Mouse (Mus musculus): ENCODE data around the gene Gm1043.

The Gm1043 gene

GRCm38 (mm10) chr5:37243169-37243886 is 158.2 kb downstream of the Gm1043 start:
- in situ Hi-C loops (cut with MboI): no loop called here

DNA sequence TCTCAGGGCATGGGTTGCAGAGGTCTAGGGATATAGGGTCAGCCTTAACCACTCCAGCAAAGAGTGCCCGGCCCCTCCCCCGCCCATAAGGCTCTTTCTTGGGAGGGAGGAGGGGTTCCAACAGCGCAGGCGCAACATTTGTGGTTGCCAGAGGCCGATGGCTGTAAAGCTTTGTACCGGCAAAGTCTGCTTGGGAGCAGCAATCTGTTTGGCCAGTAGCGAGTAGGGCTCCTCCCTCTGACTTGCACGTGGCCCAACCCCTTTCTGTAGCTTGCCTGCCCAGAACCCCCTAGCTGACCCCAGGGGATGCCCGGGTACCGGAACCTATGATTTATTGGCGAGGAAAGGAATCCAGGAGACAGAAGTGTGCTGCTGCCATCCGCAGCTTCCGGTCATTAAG is 159.0 kb downstream of the Gm1043 start:
- in situ Hi-C loops (cut with MboI): no loop called here

DNA sequence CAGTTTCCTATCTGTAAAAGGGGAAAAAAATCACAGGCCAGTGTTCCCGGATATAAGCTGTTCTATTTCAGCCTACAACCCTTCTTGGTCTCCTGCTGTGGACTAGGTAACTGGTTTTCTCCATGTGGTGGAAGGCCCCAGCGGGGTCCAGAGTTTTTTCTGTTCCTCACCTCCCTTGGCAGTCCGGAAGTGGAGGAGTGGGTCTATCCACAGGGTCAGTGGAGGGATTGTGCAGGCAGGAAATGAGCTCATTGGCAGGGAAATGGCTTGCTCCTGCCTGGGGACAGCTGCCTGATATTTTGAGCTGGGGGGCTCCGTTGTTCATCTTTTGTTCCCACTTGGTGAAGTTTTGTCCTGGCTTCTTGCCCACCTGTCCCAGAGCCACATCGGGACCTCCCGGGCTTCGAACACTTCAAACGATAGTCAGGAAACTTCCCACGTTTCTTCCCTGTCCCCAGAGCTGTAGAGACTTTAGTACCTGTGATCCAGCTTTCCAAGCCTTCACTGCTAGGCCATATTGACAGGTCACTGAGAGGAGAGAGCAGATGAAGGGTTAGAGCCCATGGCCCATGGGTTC is 159.6 kb downstream of the Gm1043 start:
- in situ Hi-C loops (cut with MboI): no loop called here

- in situ Hi-C loops (cut with MboI): no loop called here
Observed at GRCm38 (mm10) chr5:37245651-37246050, 160.5 kb downstream of the Gm1043 start.

- in situ Hi-C loops (cut with MboI): no loop called here
Observed at GRCm38 (mm10) chr5:37246138-37246910, 161.2 kb downstream of the Gm1043 start.

- in situ Hi-C loops (cut with MboI): no loop called here
Observed at GRCm38 (mm10) chr5:37247456-37247855, 162.3 kb downstream of the Gm1043 start.

- in situ Hi-C loops (cut with MboI): no loop called here
Observed at GRCm38 (mm10) chr5:37248870-37249269, 163.7 kb downstream of the Gm1043 start.

DNA sequence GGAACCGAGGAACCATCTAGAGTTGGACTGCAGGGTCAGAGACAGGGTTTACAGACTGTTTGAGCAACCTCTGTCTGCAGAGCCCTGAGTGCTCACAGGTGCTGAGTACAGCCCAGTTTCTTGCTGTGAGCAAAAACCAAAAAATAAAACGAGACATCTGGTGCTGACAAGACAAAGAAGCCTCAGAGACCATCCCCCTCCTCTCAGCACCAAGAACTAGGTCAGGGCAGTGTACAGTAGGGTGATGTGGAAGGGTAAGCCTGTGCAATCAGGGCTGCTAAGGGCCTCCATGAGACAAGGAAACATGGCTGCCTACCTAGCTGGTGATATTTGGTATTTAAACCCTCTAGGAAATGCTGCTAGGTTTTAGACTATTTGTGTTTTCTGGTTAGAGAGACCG is 166.4 kb downstream of the Gm1043 start:
- in situ Hi-C loops (cut with MboI): no loop called here

DNA sequence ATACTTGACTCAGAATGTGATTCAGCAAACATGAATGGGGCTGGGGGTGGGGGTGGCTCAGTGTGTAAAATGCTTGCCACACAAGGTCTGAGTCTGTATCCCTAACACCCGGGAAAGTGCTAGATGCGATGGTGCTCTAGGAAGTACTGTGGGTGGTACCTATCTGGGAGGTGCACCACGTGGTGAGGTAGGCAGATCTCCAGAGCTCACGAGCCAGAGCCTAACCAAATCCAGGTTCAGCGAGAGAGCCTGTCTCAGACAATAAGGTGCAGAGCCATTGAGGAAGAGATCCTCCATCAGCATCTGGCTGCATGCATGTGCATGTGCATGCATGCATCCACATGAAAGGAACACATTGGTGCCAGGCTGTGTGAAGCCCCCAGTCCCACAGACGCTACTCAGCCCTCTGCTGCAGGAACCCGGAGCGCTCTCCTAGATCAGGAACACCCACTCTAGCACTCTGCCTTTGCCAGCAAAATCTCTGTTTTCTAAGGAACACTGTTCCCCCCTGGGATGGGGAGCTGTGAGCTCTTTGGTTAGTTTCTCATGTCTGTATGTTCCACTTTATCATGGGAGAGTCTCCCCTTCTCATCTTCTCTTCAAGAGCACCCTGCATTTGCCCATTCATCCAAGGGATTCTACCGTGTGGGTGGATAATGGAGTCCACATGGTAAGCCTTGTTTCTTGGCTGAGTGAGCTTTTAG is 167.1 kb downstream of the Gm1043 start:
- in situ Hi-C loops (cut with MboI): no loop called here

GRCm38 (mm10) chr5:37254523-37254922 is 169.4 kb downstream of the Gm1043 start:
- in situ Hi-C loops (cut with MboI): no loop called here

DNA sequence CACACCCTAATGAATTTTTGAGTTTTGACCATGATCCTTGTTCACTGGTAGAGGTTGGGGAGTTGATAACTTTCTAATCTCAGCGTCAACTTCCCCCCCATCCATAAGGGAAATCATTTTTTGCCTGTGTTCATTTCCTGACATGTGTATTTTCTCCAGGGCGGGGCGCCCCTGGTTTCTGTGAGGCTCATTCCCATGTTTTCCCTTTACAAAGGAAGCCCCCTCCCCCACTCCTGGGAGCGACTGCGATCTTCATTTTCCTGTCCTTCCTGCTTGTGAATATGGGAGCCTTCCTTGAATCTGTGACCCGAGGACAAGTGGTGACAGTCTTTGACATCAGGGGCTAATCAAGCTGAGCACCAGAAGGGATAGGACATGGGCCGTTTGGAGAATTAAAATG is 171.7 kb downstream of the Gm1043 start:
- in situ Hi-C loops (cut with MboI): no loop called here

GRCm38 (mm10) chr5:37257243-37257642 is 172.1 kb downstream of the Gm1043 start:
- in situ Hi-C loops (cut with MboI): no loop called here

DNA sequence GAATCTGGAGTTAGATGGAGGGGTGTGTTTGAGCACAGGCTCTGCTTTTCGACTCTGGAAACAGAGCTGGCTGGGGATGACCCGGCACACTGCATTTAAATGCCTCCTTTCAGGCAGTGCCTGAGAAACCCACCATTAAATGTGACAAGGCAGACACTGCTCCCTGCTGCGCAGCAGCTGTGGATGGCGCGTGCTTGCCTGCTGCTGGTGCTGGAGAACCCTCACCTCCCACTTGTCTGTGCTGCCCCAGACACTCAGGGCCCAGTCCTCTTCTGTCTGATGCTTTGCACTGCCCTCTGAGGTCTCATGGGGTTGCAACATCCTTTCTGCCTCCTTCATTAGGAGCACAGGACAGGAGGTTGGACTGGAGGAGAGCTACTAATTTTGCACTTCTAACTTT is 176.6 kb downstream of the Gm1043 start:
- in situ Hi-C loops (cut with MboI): no loop called here

DNA sequence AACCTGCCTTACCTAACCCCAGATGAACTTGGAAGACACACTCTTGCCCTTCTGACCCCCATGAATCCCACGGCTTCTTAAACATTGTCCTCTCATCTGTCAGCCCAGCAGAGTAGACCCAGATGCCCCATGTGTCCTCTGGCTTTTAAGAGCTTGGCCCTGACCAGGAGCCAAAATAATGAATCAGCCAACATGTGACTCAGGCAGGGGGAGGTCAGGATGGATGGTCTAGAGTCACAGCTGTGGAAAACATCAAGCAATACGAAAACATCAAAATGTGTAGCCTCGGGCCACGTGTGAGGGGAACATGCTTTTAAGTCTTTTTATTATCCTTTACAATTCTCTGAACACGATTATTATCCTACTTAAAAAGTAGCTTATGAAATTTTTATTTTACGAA is 178.6 kb downstream of the Gm1043 start:
- in situ Hi-C loops (cut with MboI): no loop called here
